Mouse (Mus musculus) embryonic facial prominence, embryonic 11.5 days (tissue): ENCODE measurements at regions not wholly inside any gene's neighbourhood (a gene's known extent, or its start where the extent isn't known, plus 50 kb on each side); places are given as distances from the start of the nearest gene placed in this dataset.

ENCODE experiments used
- ATAC-seq: fragments of 200-750 bp; cut with Nextera tagmentation; replicated peaks from 2 replicates; pipeline ENCODE4 v1.8.0; 2017; ENCODE audit warnings: low read depth; ENCODE audit not compliant: insufficient number of reproducible peaks, low FRiP score, low TSS enrichment
- DNase-seq: peaks from one replicate; pipeline ENCODE4 v3.0.0-alpha.2; 2015; ENCODE audit warnings: low spot score
- H3K27ac ChIP-seq: fragments of 300-500 bp; sonication (generic); replicated peaks from 2 replicates; pipeline ENCODE4 v1.5.1; 2014; ENCODE audit warnings: mild to moderate bottlenecking, low read depth, low read length, control low read depth
- H3K27me3 ChIP-seq: fragments of 300-500 bp; sonication (generic); 2 replicates; pipeline ENCODE4 v1.6.1; 2014; ENCODE audit warnings: mild to moderate bottlenecking, low read length, moderate library complexity, mixed read lengths; ENCODE audit not compliant: control insufficient read depth, insufficient read depth
- H3K36me3 ChIP-seq: fragments of 300-500 bp; sonication (generic); replicated peaks from 2 replicates; pipeline ENCODE4 v1.6.1; 2014; ENCODE audit warnings: low read depth, mild to moderate bottlenecking, low read length, moderate library complexity, mixed read lengths; ENCODE audit not compliant: control insufficient read depth, insufficient read depth
- H3K4me1 ChIP-seq: fragments of 300-500 bp; sonication (generic); 2 replicates; pipeline ENCODE4 v1.6.1; 2014; ENCODE audit warnings: low read length, mixed read lengths; ENCODE audit not compliant: control insufficient read depth, insufficient read depth
- H3K4me2 ChIP-seq: fragments of 300-500 bp; sonication (generic); 2 replicates; pipeline ENCODE4 v1.6.1; 2014; ENCODE audit warnings: low read depth, mild to moderate bottlenecking, control low read depth, low read length, moderate library complexity
- H3K4me3 ChIP-seq: fragments of 300-500 bp; sonication (generic); 2 replicates; pipeline ENCODE4 v1.5.1; 2014; ENCODE audit warnings: low read depth, low read length, control low read depth
- H3K9ac ChIP-seq: fragments of 300-500 bp; sonication (generic); replicated peaks from 2 replicates; pipeline ENCODE4 v1.6.1; 2014; ENCODE audit warnings: mild to moderate bottlenecking, control low read depth, low read length
- H3K9me3 ChIP-seq: fragments of 300-500 bp; sonication (generic); replicated peaks from 2 replicates; pipeline ENCODE4 v1.6.1; 2016; ENCODE audit warnings: mild to moderate bottlenecking, low read length, inconsistent platforms, mixed read lengths; ENCODE audit not compliant: control insufficient read depth
- WGBS: fragments of 180-500 bp; shearing (Covaris S2); extraction: QIAGEN DNeasy Blood & Tissue Kit; methylation state at CpG from one replicate; pipeline ENCODE4 v1.1.7; 2014; 5-methylcytosine and 5-hydroxymethylcytosine counted together

DNA sequence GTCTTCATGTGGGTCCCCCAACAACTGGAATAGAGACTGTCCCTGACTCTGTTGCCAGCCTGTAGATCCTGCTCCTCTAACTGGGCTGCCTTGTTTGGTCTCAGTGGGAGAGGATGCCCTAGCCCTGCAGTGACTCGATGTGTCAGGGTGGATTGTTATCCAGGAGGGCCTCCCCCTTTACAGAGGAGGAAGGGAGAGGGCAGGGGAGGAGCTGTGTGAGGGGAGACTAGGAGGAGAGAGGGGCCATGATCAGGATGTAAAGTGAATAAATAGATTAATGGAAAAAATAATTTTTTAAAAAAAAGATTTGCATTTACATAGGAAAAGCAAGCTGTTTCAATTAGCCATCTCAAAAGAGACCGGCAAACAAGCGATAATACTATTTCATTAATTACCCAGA, 80.1 kb upstream of the Ndufb6 start:
- Histone ChIP-seq H3K9ac (no peak overlapping the region), H3K27me3 (no peaks in the 10 kb centered on the region), H3K4me3 (no peak overlapping the region), H3K9me3 (no peaks in the 10 kb centered on the region), H3K36me3 (no peaks in the 10 kb centered on the region), H3K4me1 (no peaks in the 10 kb centered on the region), H3K27ac (no peak overlapping the region), H3K4me2 (no peak overlapping the region)
- no peak for ATAC-seq
- no peak for DNase-seq
- 71% methylated on average over 3 of the region's 3 CpGs for WGBS

DNA sequence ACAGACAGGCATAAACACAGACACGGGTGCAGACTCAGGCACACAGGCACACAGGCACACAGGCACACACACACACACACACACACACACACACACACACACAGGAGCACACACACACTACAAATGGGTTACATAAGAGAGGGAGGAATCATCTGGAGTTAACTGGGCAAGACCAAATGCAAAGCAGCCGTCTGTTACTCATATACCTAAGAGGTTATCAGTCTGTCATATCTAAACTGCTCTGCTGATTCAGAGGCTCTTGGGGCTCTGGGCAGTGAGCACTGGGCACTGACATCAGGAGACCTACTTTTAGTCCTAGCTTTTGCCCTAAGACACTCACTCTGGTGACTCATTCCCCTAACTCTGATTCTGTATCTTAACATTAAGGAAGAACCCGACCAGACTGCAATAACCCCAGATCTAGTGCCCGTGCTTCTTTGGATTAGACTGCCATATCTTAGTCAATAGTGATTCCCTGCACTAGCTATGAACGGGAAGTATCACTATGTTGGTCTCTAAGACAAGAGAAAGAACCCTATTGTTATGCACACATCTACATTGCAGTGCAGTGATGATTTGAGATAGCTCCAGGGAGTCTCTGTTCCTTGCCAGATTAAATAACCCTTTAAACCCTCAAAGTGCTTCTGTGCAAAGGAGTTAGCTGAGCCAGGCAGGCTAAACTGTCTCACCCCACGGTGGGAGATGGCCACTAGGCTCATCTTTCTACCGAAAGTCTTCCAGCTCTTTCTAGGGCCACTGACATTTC, 78.0 kb upstream of the Ndufb6 start:
- no peak overlapping the region for H3K27ac ChIP-seq
- ATAC-seq (no peak), DNase-seq (peak; percentile 10)
- no peaks in the 10 kb centered on the region for H3K9me3 ChIP-seq
- no peaks in the 10 kb centered on the region for H3K36me3 ChIP-seq
- H3K4me1 ChIP-seq: no peaks in the 10 kb centered on the region
- 50% methylated on average over 7 of the region's 7 CpGs for WGBS
- no peak overlapping the region for H3K9ac ChIP-seq
- H3K4me2 ChIP-seq: no peak overlapping the region
- H3K27me3 ChIP-seq: no peaks in the 10 kb centered on the region
- no peak overlapping the region for H3K4me3 ChIP-seq

DNA sequence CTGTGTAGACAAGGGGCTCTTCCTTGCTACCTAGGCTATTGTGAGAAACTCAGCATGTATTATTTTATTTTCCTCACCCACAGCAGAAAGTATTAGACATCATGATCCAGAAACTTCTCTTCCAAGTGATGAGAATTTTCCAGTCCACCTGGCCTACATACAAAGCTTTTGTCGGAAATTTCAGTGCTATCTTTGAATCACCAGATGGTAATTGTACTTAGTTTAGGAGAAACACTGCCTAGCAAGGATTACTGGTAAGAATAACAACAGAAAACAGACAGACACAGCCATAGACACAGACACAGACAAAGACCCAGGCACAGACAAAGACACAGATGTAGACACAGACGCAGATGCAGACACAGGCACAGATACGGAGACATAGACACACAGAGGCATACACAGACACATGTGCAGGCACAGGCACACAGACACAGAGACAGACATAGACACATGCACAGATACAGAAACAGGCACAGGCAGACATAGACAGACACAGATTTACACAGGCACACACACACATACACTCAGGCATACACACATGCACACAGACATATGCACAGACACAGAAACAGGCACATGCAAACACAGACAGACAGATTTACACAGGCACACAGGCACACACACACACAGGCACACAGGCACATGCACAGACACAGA, 76.7 kb upstream of the Ndufb6 start:
- no peaks in the 10 kb centered on the region for H3K36me3 ChIP-seq
- H3K27ac ChIP-seq: no peak overlapping the region
- H3K9ac ChIP-seq: no peak overlapping the region
- H3K4me1 ChIP-seq: no peaks in the 10 kb centered on the region
- H3K27me3 ChIP-seq: no peaks in the 10 kb centered on the region
- no peaks in the 10 kb centered on the region for H3K9me3 ChIP-seq
- no peak for ATAC-seq
- H3K4me2 ChIP-seq: no peak overlapping the region
- no peak overlapping the region for H3K4me3 ChIP-seq
- WGBS: 78% methylated on average over 3 of the region's 3 CpGs
- DNase-seq: no peak

DNA sequence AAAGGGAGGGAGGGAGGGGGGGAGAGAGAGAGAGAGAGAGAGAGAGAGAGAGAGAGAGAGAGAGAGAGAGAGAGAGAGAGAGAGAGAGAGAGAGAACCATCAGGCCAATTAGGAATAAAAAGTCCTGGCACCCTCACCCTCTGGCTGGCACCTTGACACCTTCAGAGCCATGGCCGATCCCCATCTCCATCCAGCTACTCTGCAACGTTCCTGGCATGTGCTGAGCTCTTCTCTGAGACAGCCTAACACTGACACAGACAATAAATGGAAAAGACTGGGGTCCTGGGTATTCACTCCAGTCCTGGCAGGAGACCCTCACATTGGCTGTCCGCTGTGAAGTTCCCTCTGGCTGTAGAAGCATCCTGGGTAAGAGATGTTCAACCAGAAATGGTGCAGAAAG, 75.2 kb upstream of the Ndufb6 start:
- Histone ChIP-seq H3K4me2 (no peak overlapping the region), H3K4me1 (no peaks in the 10 kb centered on the region), H3K9me3 (no peaks in the 10 kb centered on the region), H3K36me3 (no peaks in the 10 kb centered on the region), H3K27me3 (no peaks in the 10 kb centered on the region), H3K9ac (no peak overlapping the region), H3K27ac (no peak overlapping the region), H3K4me3 (no peak overlapping the region)
- DNase-seq (no peak), ATAC-seq (no peak)
- WGBS: 77% methylated on average over 3 of the region's 3 CpGs

DNA sequence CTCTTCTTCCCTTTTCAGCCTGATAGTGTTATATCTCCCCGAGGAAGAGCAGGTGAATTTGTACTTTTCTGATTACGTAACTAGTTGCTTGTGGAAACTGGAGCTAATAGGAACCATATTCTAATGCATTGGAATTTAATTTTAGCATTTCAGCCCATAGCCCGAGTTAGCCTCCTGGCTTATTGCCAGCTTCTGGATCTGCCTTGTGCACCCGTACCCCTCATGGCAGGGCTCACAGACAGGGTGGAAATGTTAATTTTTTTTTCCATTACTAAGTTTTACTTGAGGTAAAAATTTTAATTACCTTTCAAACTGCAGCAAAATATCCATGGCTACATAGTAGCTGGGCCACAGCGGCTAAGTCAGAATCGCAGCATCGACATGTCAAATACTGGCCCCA, 72.4 kb upstream of the Ndufb6 start:
- DNase-seq (peak; percentile 5), ATAC-seq (no peak)
- H3K36me3 ChIP-seq: no peaks in the 10 kb centered on the region
- no peak overlapping the region for H3K9ac ChIP-seq
- H3K4me3 ChIP-seq: no peak overlapping the region
- 74% methylated on average over 7 of the region's 7 CpGs for WGBS
- no peaks in the 10 kb centered on the region for H3K4me1 ChIP-seq
- H3K27me3 ChIP-seq: no peaks in the 10 kb centered on the region
- H3K27ac ChIP-seq: no peak overlapping the region
- H3K4me2 ChIP-seq: no peak overlapping the region
- H3K9me3 ChIP-seq: no peaks in the 10 kb centered on the region

DNA sequence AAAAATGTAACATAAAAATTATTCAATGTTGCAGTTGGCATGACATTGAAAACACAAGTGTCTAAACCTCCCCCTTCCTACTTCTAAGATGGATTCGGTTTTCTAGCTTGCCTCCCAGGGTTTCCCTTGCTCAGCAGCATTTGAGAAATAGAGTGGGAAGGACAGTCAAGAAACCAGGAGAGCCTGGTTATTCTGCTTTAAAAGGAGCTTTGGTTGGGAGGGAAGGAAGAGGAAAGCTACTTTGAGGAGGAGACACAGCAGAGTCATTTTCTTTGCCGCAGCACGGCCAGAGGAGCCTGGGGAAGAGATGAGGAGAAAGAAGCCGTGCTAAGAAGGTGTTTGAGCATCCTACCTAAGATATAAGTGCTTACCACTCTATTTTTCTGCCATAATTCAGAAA, 71.9 kb upstream of the Ndufb6 start:
- ATAC-seq: no peak
- H3K4me3 ChIP-seq: no peak overlapping the region
- H3K4me1 ChIP-seq: no peaks in the 10 kb centered on the region
- H3K27me3 ChIP-seq: no peaks in the 10 kb centered on the region
- DNase-seq: no peak
- no peak overlapping the region for H3K4me2 ChIP-seq
- no peaks in the 10 kb centered on the region for H3K36me3 ChIP-seq
- H3K9ac ChIP-seq: no peak overlapping the region
- WGBS: 86% methylated on average over 4 of the region's 4 CpGs
- H3K9me3 ChIP-seq: no peaks in the 10 kb centered on the region
- H3K27ac ChIP-seq: no peak overlapping the region

DNA sequence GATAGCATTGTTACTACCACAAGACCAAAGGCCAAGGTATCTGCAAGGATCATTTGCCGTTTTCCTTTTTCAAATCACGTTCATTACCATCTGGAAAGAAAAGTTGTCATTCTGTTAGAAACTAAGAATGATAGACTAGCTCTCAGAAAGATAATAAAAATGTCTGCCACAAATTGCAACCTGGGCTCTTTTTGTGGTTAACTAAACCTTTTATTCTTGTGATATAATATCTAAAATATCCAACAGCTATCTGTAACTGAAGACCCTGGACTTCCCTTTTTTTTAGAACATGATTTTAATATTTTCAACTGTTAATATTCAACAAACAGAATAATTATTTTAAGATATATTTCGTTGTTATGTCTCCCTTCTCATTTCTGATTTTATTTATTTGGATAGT, 66.6 kb upstream of the Ndufb6 start:
- DNase-seq (no peak), ATAC-seq (no peak)
- 74% methylated on average over 3 of the region's 3 CpGs for WGBS

DNA sequence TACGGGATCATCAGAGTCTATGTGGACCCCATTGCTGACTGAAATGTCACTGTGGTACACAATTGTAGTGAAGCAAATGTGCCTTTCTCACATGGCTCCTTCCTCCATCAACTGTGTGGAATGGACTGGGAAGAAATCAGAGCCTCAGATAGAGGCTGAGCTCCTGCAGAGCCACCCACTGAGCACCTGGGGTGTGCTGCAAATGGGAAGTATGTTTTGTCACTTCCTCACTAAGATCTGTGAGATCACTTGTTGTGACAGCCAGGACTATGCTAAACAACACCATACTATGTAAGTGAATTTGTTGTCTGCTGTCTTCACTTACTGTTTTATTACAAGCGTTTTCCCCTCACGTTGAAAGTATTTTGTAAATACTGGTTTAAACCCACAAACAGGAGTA, 63.0 kb upstream of the Ndufb6 start:
- Histone ChIP-seq H3K4me2 (no peak overlapping the region), H3K4me1 (no peaks in the 10 kb centered on the region), H3K9me3 (no peaks in the 10 kb centered on the region), H3K9ac (no peak overlapping the region), H3K27me3 (no peaks in the 10 kb centered on the region), H3K4me3 (no peak overlapping the region), H3K27ac (no peak overlapping the region), H3K36me3 (no peaks in the 10 kb centered on the region)
- no peak for DNase-seq
- WGBS: 82% methylated on average over 3 of the region's 3 CpGs
- ATAC-seq: no peak

More for the DNA sequence above, 66.6 kb upstream of the Ndufb6 start:
- Histone ChIP-seq H3K9ac (no peak overlapping the region), H3K4me3 (no peak overlapping the region), H3K4me1 (no peaks in the 10 kb centered on the region), H3K9me3 (no peaks in the 10 kb centered on the region), H3K4me2 (no peak overlapping the region), H3K36me3 (no peaks in the 10 kb centered on the region), H3K27ac (no peak overlapping the region), H3K27me3 (no peaks in the 10 kb centered on the region)
